Mouse (Mus musculus) kidney, adult 2 months (tissue): ENCODE measurements at regions not wholly inside any gene's neighbourhood (a gene's known extent, or its start where the extent isn't known, plus 50 kb on each side); places are given as distances from the start of the nearest gene placed in this dataset.

Experiments used
- CTCF ChIP-seq: fragments of 200-500 bp; conservative IDR thresholded peaks from 2 replicates; pipeline ENCODE4 v1.5.1; 2011; ENCODE audit warnings: low read depth, mild to moderate bottlenecking, control low read depth, low read length, moderate library complexity, mixed read lengths; ENCODE audit not compliant: insufficient read depth, insufficient read length
- POLR2A ChIP-seq: fragments of 200-500 bp; IDR thresholded peaks from one replicate; pipeline ENCODE4 v1.6.1; 2011; ENCODE audit warnings: low read depth, low read length, control low read depth

DNA sequence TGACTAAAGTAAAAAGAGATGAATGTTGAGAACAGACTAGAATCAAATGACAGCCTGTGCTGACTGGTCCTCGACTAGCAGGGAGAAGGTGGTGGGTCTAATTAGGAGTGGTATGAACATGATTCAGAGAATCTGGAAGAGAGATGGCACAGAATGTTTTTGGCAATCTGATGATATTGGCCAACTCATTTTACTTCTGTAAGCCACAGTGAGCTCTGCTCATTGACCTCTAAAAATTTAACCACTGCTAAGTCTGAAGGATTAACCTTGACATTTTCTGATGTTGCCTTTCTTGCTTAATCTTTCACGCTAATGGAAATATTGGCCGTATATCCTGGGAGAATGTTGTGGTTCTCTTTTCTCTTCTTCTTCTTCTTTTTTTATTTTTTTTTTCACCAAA lies 1041.6 kb upstream of the Got2 start:
- TF ChIP-seq CTCF (no peak), POLR2A (no peak)
